Comparison of ENCODE assay signal across 8 mouse cellular contexts in genomic region chr10:78018797-78019203, GRCm38 (mm10). TPM values are rescaled to one million over a fixed set of nuclear protein-coding genes. Genes with fewer than 3 reads are reported as not detected.
DNase-seq lines count a peak whose midpoint lies in the region; ATAC-seq and TF ChIP-seq lines count a peak whose summit lies in the region.

No protein-coding gene starts in this region.

- no peaks in the 10 kb centered on the region for H3K36me3 ChIP-seq in embryonic facial prominence, embryonic 11.5 days (replicated peaks; ENCODE audit: control insufficient read depth, insufficient read depth, low read depth, low read length)
- no peaks in the 10 kb centered on the region for H3K36me3 ChIP-seq in liver, embryonic 15.5 days (replicated peaks)
- no peaks in the 10 kb centered on the region for H3K36me3 ChIP-seq in neural tube, embryonic 12.5 days
- no peaks in the 10 kb centered on the region for H3K36me3 ChIP-seq in stomach, postnatal 0 days (ENCODE audit: control insufficient read depth, insufficient read depth, low read length)

- no peak overlapping the region for H3K27ac ChIP-seq in embryonic facial prominence, embryonic 11.5 days (replicated peaks; ENCODE audit: low read depth, low read length)
- H3K27ac ChIP-seq in liver, embryonic 15.5 days (replicated peaks), result no peak overlapping the region
- H3K27ac ChIP-seq in neural tube, embryonic 12.5 days, result no peak overlapping the region
- H3K27ac ChIP-seq in stomach, postnatal 0 days (replicated peaks), result no peak overlapping the region

- no peaks in the 10 kb centered on the region for H3K9me3 ChIP-seq in embryonic facial prominence, embryonic 11.5 days (replicated peaks; ENCODE audit: control insufficient read depth, low read length)
- no peaks in the 10 kb centered on the region for H3K9me3 ChIP-seq in liver, embryonic 15.5 days (replicated peaks)
- H3K9me3 ChIP-seq in neural tube, embryonic 12.5 days, result no peaks in the 10 kb centered on the region
- no peaks in the 10 kb centered on the region for H3K9me3 ChIP-seq in stomach, postnatal 0 days (ENCODE audit: control insufficient read depth, low read length)

- TF ChIP-seq EP300 in stomach, postnatal 0 days (optimal IDR thresholded peaks at IDR 0.05), result no peak

- ATAC-seq in embryonic facial prominence, embryonic 11.5 days (replicated peaks; ENCODE audit: insufficient number of reproducible peaks, low FRiP score, low TSS enrichment, low read depth), result peak; percentile 67; the same call in 1 of the 2 replicates
- peak; percentile 76 for ATAC-seq in liver, embryonic 15.5 days (ENCODE audit: insufficient read depth)
- ATAC-seq in neural tube, embryonic 12.5 days (ENCODE audit: low FRiP score, low read depth), result peak; percentile 65
- peak; percentile 89 for ATAC-seq in stomach, postnatal 0 days (ENCODE audit: low FRiP score, low TSS enrichment)

- H3K9ac ChIP-seq in embryonic facial prominence, embryonic 11.5 days (replicated peaks; ENCODE audit: low read length), result 0 out of 2 replicates have a peak overlapping the region, but pooled peaks have one; percentile 26
- no peak overlapping the region for H3K9ac ChIP-seq in liver, embryonic 15.5 days
- no peak overlapping the region for H3K9ac ChIP-seq in neural tube, embryonic 12.5 days
- H3K9ac ChIP-seq in stomach, postnatal 0 days (ENCODE audit: low read length), result no peak overlapping the region

- no peaks in the 10 kb centered on the region for H3K4me1 ChIP-seq in embryonic facial prominence, embryonic 11.5 days (ENCODE audit: control insufficient read depth, insufficient read depth, low read length)
- H3K4me1 ChIP-seq in liver, embryonic 15.5 days (replicated peaks), result peaks cover 16% of the 10 kb centered on the region
- no peaks in the 10 kb centered on the region for H3K4me1 ChIP-seq in neural tube, embryonic 12.5 days
- no peaks in the 10 kb centered on the region for H3K4me1 ChIP-seq in stomach, postnatal 0 days (replicated peaks; ENCODE audit: control insufficient read depth, insufficient read depth)

- no peaks in the 10 kb centered on the region for H3K27me3 ChIP-seq in embryonic facial prominence, embryonic 11.5 days (ENCODE audit: control insufficient read depth, insufficient read depth, low read length)
- peaks cover 10% of the 10 kb centered on the region; the same call in 1 of the 2 replicates for H3K27me3 ChIP-seq in liver, embryonic 15.5 days
- H3K27me3 ChIP-seq in neural tube, embryonic 12.5 days (replicated peaks), result no peaks in the 10 kb centered on the region
- no peaks in the 10 kb centered on the region for H3K27me3 ChIP-seq in stomach, postnatal 0 days (ENCODE audit: control insufficient read depth, insufficient read depth, low read length)

- WGBS in embryonic facial prominence, embryonic 11.5 days, result 15% methylated on average over 19 of the region's 19 CpGs
- WGBS in liver, embryonic 15.5 days (ENCODE audit: insufficient replicate concordance), result 18% methylated on average over 19 of the region's 19 CpGs
- WGBS in neural tube, embryonic 12.5 days, result 14% methylated on average over 19 of the region's 19 CpGs
- WGBS in stomach, postnatal 0 days, result 13% methylated on average over 19 of the region's 19 CpGs

- peak; percentile 87 for DNase-seq in B cell, adult 2 months
- peak; percentile 85 for DNase-seq in adrenal gland, postnatal 25 days
- peak; percentile 90 for DNase-seq in embryonic facial prominence, embryonic 11.5 days (ENCODE audit: low spot score)
- peak; percentile 66 for DNase-seq in heart, adult 8-10 months (ENCODE audit: low spot score)
- DNase-seq in kidney, adult 9 months, result peak; percentile 78
- DNase-seq in stomach, postnatal 0 days (ENCODE audit: low spot score), result peak; percentile 86

- H3K4me2 ChIP-seq in embryonic facial prominence, embryonic 11.5 days (ENCODE audit: low read depth, low read length), result peak overlapping the region; percentile 38
- H3K4me2 ChIP-seq in liver, embryonic 15.5 days, result peak overlapping the region; percentile 68
- H3K4me2 ChIP-seq in neural tube, embryonic 12.5 days (replicated peaks), result peak overlapping the region; percentile 50
- H3K4me2 ChIP-seq in stomach, postnatal 0 days (replicated peaks; ENCODE audit: low read depth), result peak overlapping the region; percentile 48

- peak overlapping the region; percentile 11; the same call in 1 of the 2 replicates for H3K4me3 ChIP-seq in embryonic facial prominence, embryonic 11.5 days (ENCODE audit: low read depth, low read length)
- H3K4me3 ChIP-seq in liver, embryonic 15.5 days (replicated peaks), result peak overlapping the region; percentile 35
- no peak overlapping the region for H3K4me3 ChIP-seq in neural tube, embryonic 12.5 days
- H3K4me3 ChIP-seq in stomach, postnatal 0 days (ENCODE audit: low read depth, low read length), result no peak overlapping the region

- TF ChIP-seq CTCF in stomach, postnatal 0 days (IDR thresholded peaks at IDR 0.05; ENCODE audit: low read depth), result peak; percentile 97

RNA-seq across cellular contexts. Expression of gene Pfkl, which starts 8.9 kb away (rescaled TPM):
- total RNA-seq in adrenal gland, postnatal 25 days (2021), result 91.4 and 96.0 TPM in 2 replicates
- polyA plus RNA-seq in embryonic facial prominence, embryonic 11.5 days (2014; fragmentation: Nextera tagmentation; extraction: Ambion mirVana), result 108 and 129 TPM in 2 replicates
- 100 to 1,000 TPM; 124 to 159 (median 130) TPM for total RNA-seq in heart, adult 8-10 months (2022)
- polyA plus RNA-seq in liver, embryonic 15.5 days (2015; fragmentation: Nextera tagmentation; extraction: Ambion mirVana), result 80.6 and 85.9 TPM in 2 replicates
- polyA plus RNA-seq in neural tube, embryonic 12.5 days (2016; fragmentation: Nextera tagmentation; extraction: Ambion mirVana), result 113 and 115 TPM in 2 replicates
- polyA plus RNA-seq in stomach, postnatal 0 days (2015; fragmentation: Nextera tagmentation; extraction: Ambion mirVana), result 82.4 and 86.1 TPM in 2 replicates

RNA-seq across cellular contexts. Expression of gene Dnmt3l, which starts 22.9 kb away (rescaled TPM):
- total RNA-seq in adrenal gland, postnatal 25 days (2021), result 30.7 and 36.2 TPM in 2 replicates
- 0.20 TPM in 1 of 2 replicates, not detected in the other for polyA plus RNA-seq in embryonic facial prominence, embryonic 11.5 days (2014; fragmentation: Nextera tagmentation; extraction: Ambion mirVana)
- under 1 TPM in 2 of 4 experiments, not detected in 2; 0.38 to 0.65 TPM for total RNA-seq in heart, adult 8-10 months (2022)
- polyA plus RNA-seq in liver, embryonic 15.5 days (2015; fragmentation: Nextera tagmentation; extraction: Ambion mirVana), result not detected in 2 replicates
- polyA plus RNA-seq in neural tube, embryonic 12.5 days (2016; fragmentation: Nextera tagmentation; extraction: Ambion mirVana), result not detected in 2 replicates
- 0.65 and 1.1 TPM in 2 replicates for polyA plus RNA-seq in stomach, postnatal 0 days (2015; fragmentation: Nextera tagmentation; extraction: Ambion mirVana)

RNA-seq across cellular contexts. Expression of gene Aire, which starts 24.6 kb away (rescaled TPM):
- total RNA-seq in adrenal gland, postnatal 25 days (2021), result not detected in 2 replicates
- 0.11 TPM in 1 of 2 replicates, not detected in the other for polyA plus RNA-seq in embryonic facial prominence, embryonic 11.5 days (2014; fragmentation: Nextera tagmentation; extraction: Ambion mirVana)
- total RNA-seq in heart, adult 8-10 months (2022), result not detected
- not detected in 2 replicates for polyA plus RNA-seq in liver, embryonic 15.5 days (2015; fragmentation: Nextera tagmentation; extraction: Ambion mirVana)
- polyA plus RNA-seq in neural tube, embryonic 12.5 days (2016; fragmentation: Nextera tagmentation; extraction: Ambion mirVana), result 0.17 and 0.22 TPM in 2 replicates
- 0.10 and 0.11 TPM in 2 replicates for polyA plus RNA-seq in stomach, postnatal 0 days (2015; fragmentation: Nextera tagmentation; extraction: Ambion mirVana)

RNA-seq across cellular contexts. Expression of gene 1810043G02Rik, which starts 40.5 kb away (rescaled TPM):
- 18.5 and 22.1 TPM in 2 replicates for total RNA-seq in adrenal gland, postnatal 25 days (2021)
- polyA plus RNA-seq in embryonic facial prominence, embryonic 11.5 days (2014; fragmentation: Nextera tagmentation; extraction: Ambion mirVana), result 25.8 and 27.9 TPM in 2 replicates
- total RNA-seq in heart, adult 8-10 months (2022), result 10 to 100 TPM; 10.7 to 13.5 (median 12.2) TPM
- polyA plus RNA-seq in liver, embryonic 15.5 days (2015; fragmentation: Nextera tagmentation; extraction: Ambion mirVana), result 4.4 and 4.7 TPM in 2 replicates
- 35.4 and 35.8 TPM in 2 replicates for polyA plus RNA-seq in neural tube, embryonic 12.5 days (2016; fragmentation: Nextera tagmentation; extraction: Ambion mirVana)
- polyA plus RNA-seq in stomach, postnatal 0 days (2015; fragmentation: Nextera tagmentation; extraction: Ambion mirVana), result 16.1 and 18.8 TPM in 2 replicates

RNA-seq across cellular contexts. Expression of gene Trpm2, which starts 48.4 kb away (rescaled TPM):
- total RNA-seq in adrenal gland, postnatal 25 days (2021), result 1.2 and 2.7 TPM in 2 replicates
- polyA plus RNA-seq in embryonic facial prominence, embryonic 11.5 days (2014; fragmentation: Nextera tagmentation; extraction: Ambion mirVana), result 0.43 and 0.86 TPM in 2 replicates
- total RNA-seq in heart, adult 8-10 months (2022), result 1 to 10 TPM in 1 of 4 experiments, under 1 TPM in 3; 0.44 to 1.8 (median 0.61) TPM
- 2.2 and 3.2 TPM in 2 replicates for polyA plus RNA-seq in liver, embryonic 15.5 days (2015; fragmentation: Nextera tagmentation; extraction: Ambion mirVana)
- 2.2 and 3.0 TPM in 2 replicates for polyA plus RNA-seq in neural tube, embryonic 12.5 days (2016; fragmentation: Nextera tagmentation; extraction: Ambion mirVana)
- 0.61 and 0.85 TPM in 2 replicates for polyA plus RNA-seq in stomach, postnatal 0 days (2015; fragmentation: Nextera tagmentation; extraction: Ambion mirVana)

Comparison
In these comparisons a context has a peak if more than half of its experiments do, and no peak if none do; other contexts are left out.
1. H3K4me3 ChIP-seq: peak in embryonic facial prominence, embryonic 11.5 days (single experiment) and liver, embryonic 15.5 days (single experiment); none in neural tube, embryonic 12.5 days (single experiment) and stomach, postnatal 0 days (single experiment).
2. Peak in every context shown above with its lines, with median percentiles within 50 percentile points of each other: DNase-seq, ATAC-seq and H3K4me2 ChIP-seq.